Mouse (Mus musculus) ES-E14 (cell line): ENCODE measurements around the gene Plcg2.

Source experiments
- CHD2 ChIP-seq: IDR thresholded peaks from 2 replicates; pipeline ENCODE4 v1.6.1; 2014; ENCODE audit warnings: mild to moderate bottlenecking, low read depth, low read length, inconsistent platforms
- HCFC1 ChIP-seq: IDR thresholded peaks from 2 replicates; pipeline ENCODE4 v1.6.1; 2012; ENCODE audit warnings: low read length, inconsistent platforms, borderline replicate concordance; ENCODE audit not compliant: insufficient read depth
- MAFK ChIP-seq: IDR thresholded peaks from 2 replicates; pipeline ENCODE4 v1.6.1; 2014; ENCODE audit warnings: mild to moderate bottlenecking, low read depth, low read length, inconsistent platforms; ENCODE audit not compliant: insufficient read depth
- ZNF384 ChIP-seq: IDR thresholded peaks from 2 replicates; pipeline ENCODE4 v1.6.1; 2012; ENCODE audit warnings: low read depth, low read length, inconsistent platforms

DNA sequence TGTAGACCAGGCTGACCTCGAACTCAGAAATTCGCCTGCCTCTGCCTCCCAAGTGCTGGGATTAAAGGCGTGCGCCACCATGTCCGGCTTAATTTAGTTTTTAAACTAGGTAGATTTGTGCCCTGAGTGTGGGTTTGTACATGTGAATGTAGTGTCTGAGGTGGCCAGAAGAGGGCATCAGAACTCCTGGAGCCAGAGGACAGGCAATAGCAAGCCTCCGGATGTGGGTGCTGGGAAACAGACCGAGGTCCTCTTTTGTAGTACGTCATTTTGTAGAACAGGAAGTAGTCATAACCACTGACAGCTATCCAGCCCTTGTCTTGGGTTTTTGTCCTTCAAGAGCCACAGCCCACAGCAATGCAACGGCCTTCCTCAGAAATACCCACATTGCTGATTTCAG is 141.5 kb downstream of the Plcg2 start:
- no peak for TF ChIP-seq CHD2
- no peak for TF ChIP-seq HCFC1
- TF ChIP-seq ZNF384 = no peak
- TF ChIP-seq MAFK = no peak
